Mouse (Mus musculus) megakaryocyte, adult 5-6 weeks (primary cell): ENCODE data around the gene Cisd1. TPM values are rescaled to one million over a fixed set of nuclear protein-coding genes. Genes with fewer than 3 reads are reported as not detected.

Experiments
- total RNA-seq, 2 experiments: library from RNA; stranded (forward) in 1 of 2; stranded (reverse) in 1 of 2; fragments of 153-499, 151-499 nt in 1 of 2; fragments of 221-1000, 200-1000 nt in 1 of 2; gene quantifications; 2 replicates each; pipeline versions ENCODE4 v1.2.3 to v1.2.4; 2015 to 2017

The Cisd1 gene
- total RNA-seq, 2 experiments from 2014 or later: 22.8 to 42.5 TPM

Other genes starting within 250 kb of the Cisd1 start
- 0.05 TPM in 1 of 2 replicates, not detected in the other for gene Bicc1, start 185.3 kb downstream of the Cisd1 start, total RNA-seq (2015)
- gene Bicc1, start 185.3 kb downstream of the Cisd1 start, total RNA-seq (2017): not detected in 2 replicates
- gene Tfam, start 106.7 kb downstream of the Cisd1 start, total RNA-seq (2015): 38.6 and 42.3 TPM in 2 replicates
- gene Tfam, start 106.7 kb downstream of the Cisd1 start, total RNA-seq (2017): 43.4 and 56.1 TPM in 2 replicates
- gene Ube2d1, start 59.7 kb downstream of the Cisd1 start, total RNA-seq (2015): 87.2 and 91.7 TPM in 2 replicates
- gene Ube2d1, start 59.7 kb downstream of the Cisd1 start, total RNA-seq (2017): 17.7 and 18.7 TPM in 2 replicates
- 46.7 and 49.8 TPM in 2 replicates for gene Ipmk, start 2.8 kb upstream of the Cisd1 start, total RNA-seq (2015)
- 53.6 and 55.4 TPM in 2 replicates for gene Ipmk, start 2.8 kb upstream of the Cisd1 start, total RNA-seq (2017)